13 mouse cellular contexts compared by ENCODE assay signal in the genomic region with DNA sequence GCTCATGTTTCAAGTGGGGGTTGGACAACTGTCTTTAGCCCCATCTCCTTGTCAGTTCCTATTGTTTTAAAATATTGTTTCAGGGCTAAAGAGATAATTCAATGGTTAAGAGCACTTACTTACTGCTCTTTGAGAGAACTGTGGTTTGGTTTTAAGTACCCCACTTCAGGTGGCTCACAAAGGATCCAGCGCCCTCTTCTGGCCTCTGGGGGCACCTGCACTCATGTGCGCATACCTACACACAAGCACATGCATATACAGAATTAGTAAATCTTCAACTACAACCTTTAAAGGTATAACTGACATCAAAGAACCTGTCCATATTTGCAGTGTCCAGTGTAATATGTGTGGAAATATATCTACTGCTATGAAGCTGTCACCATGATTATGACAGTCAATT.
DNase-seq lines count a peak whose midpoint lies in the region; ATAC-seq and TF ChIP-seq lines count a peak whose summit lies in the region.
"Had no signal": no experiment of that assay in that cellular context is flagged by ENCODE, and none has a peak within 500 bp of the region (broad histone marks: within the 10 kb centered on the region; RNA-seq: fewer than 3 reads in every experiment).

No protein-coding gene starts in this region.

- no peaks in the 10 kb centered on the region for H3K9me3 ChIP-seq in liver, embryonic 14.5 days (ENCODE audit: control insufficient read depth, low read length)
- peaks cover 5% of the 10 kb centered on the region; the same call in 1 of the 2 replicates for H3K9me3 ChIP-seq in liver, embryonic 12.5 days (replicated peaks)
- H3K9me3 ChIP-seq: lung, embryonic 15.5 days; neural tube, embryonic 13.5 days had no signal

- peak; percentile 66 for TF ChIP-seq CTCF in heart, adult 2 months (IDR thresholded peaks at IDR 0.05)
- peak; percentile 36 for TF ChIP-seq CTCF in liver, embryonic 14.5 days (IDR thresholded peaks at IDR 0.05; ENCODE audit: low read depth)

- 86% methylated on average over 2 of the region's 2 CpGs for WGBS in heart, adult 2 months
- 78% methylated on average over 2 of the region's 2 CpGs for WGBS in liver, embryonic 14.5 days (ENCODE audit: insufficient replicate concordance)
- 79% methylated on average over 2 of the region's 2 CpGs for WGBS in liver, embryonic 12.5 days (ENCODE audit: insufficient replicate concordance)

- peak overlapping the region; percentile 79 for H3K27ac ChIP-seq in heart, adult 2 months
- H3K27ac ChIP-seq in liver, embryonic 14.5 days: no peak overlapping the region
- no peak overlapping the region for H3K27ac ChIP-seq in liver, embryonic 12.5 days
- H3K27ac ChIP-seq: lung, embryonic 15.5 days; neural tube, embryonic 13.5 days had no signal

- H3K36me3 ChIP-seq in heart, adult 2 months (ENCODE audit: control insufficient read depth, insufficient read depth, low read length): no peaks in the 10 kb centered on the region; the same call in 1 of the 2 replicates
- H3K36me3 ChIP-seq in liver, embryonic 14.5 days (replicated peaks; ENCODE audit: control insufficient read depth, insufficient read depth, low read depth): no peaks in the 10 kb centered on the region
- no peaks in the 10 kb centered on the region for H3K36me3 ChIP-seq in liver, embryonic 12.5 days
- H3K36me3 ChIP-seq: lung, embryonic 15.5 days had no signal

- H3K4me2 ChIP-seq in liver, embryonic 14.5 days (ENCODE audit: low read depth): no peak overlapping the region
- H3K4me2 ChIP-seq in liver, embryonic 12.5 days: no peak overlapping the region
- H3K4me2 ChIP-seq: lung, embryonic 15.5 days; neural tube, embryonic 13.5 days had no signal

- no peak for TF ChIP-seq EP300 in heart, adult 2 months (IDR thresholded peaks at IDR 0.05; ENCODE audit: insufficient read depth, low read depth, low read length)
- no peak for TF ChIP-seq EP300 in liver, embryonic 14.5 days (IDR thresholded peaks at IDR 0.05; ENCODE audit: low read depth)

- ATAC-seq in liver, embryonic 14.5 days (ENCODE audit: insufficient read depth): no peak
- ATAC-seq in liver, embryonic 12.5 days: no peak
- ATAC-seq: CD4-positive, CD25-positive, alpha-beta regulatory T cell, adult 4 months; forebrain, embryonic 16.5 days; inflammation-experienced regulatory T-cells, adult 6 months had no signal

- H3K79me2 ChIP-seq in heart, adult 2 months (replicated peaks; ENCODE audit: control insufficient read depth, insufficient read depth, low read length): no peaks in the 10 kb centered on the region

- DNase-seq in heart, adult 2 months: no peak
- no peak for DNase-seq in heart, postnatal 25 days (ENCODE audit: low spot score)
- DNase-seq in liver, embryonic 14.5 days (ENCODE audit: low read depth in 3 of 3, low spot score in 3 of 3): no peak
- peak; percentile 15 for DNase-seq in ES-CJ7 (ENCODE audit: low read depth, low spot score)
- DNase-seq in induced T-regulatory cell, adult 2 months (ENCODE audit: low read depth): peak; percentile 18
- no peak for DNase-seq in right cerebral cortex, postnatal 36 days (ENCODE audit: low spot score in 2 of 2)
- DNase-seq: spleen, adult 18-20 months had no signal

- no peak overlapping the region for H3K9ac ChIP-seq in heart, adult 2 months (ENCODE audit: low read depth, low read length)
- H3K9ac ChIP-seq in liver, embryonic 14.5 days (replicated peaks): no peak overlapping the region
- H3K9ac ChIP-seq in liver, embryonic 12.5 days: no peak overlapping the region
- H3K9ac ChIP-seq: lung, embryonic 15.5 days; neural tube, embryonic 13.5 days had no signal

- H3K4me3 ChIP-seq in heart, adult 2 months: no peak overlapping the region
- H3K4me3 ChIP-seq in liver, embryonic 14.5 days (ENCODE audit: insufficient read depth in 1 of 2, low read depth in 2 of 2, low read length in 2 of 2): no peak overlapping the region
- no peak overlapping the region for H3K4me3 ChIP-seq in liver, embryonic 12.5 days
- H3K4me3 ChIP-seq: lung, embryonic 15.5 days; neural tube, embryonic 13.5 days had no signal

- intact Hi-C loops in heart, adult 2 months (cut with DNase I): loop anchor here (2.0 kb wide), 1 partner anchor 20 kb away; no protein-coding TSS in a partner anchor
- intact Hi-C loops in heart, postnatal 25 days (cut with DNase I): no loop called here

- peaks cover 23% of the 10 kb centered on the region for H3K4me1 ChIP-seq in heart, adult 2 months (ENCODE audit: control insufficient read depth, insufficient read depth, low read length)
- H3K4me1 ChIP-seq in liver, embryonic 14.5 days (replicated peaks; ENCODE audit: control insufficient read depth in 2 of 2, insufficient read depth in 2 of 2, low read length in 1 of 2): peaks cover 0 to 2% of the 10 kb centered on the region in 2 experiments; a peak in 1 of 4 replicates
- peaks cover 6% of the 10 kb centered on the region; the same call in 1 of the 2 replicates for H3K4me1 ChIP-seq in liver, embryonic 12.5 days

- no peak for TF ChIP-seq POLR2A in heart, adult 2 months (IDR thresholded peaks at IDR 0.05; ENCODE audit: insufficient read depth, low read depth, low read length)

- H3K27me3 ChIP-seq in heart, adult 2 months (ENCODE audit: control insufficient read depth, insufficient read depth, low read length): no peaks in the 10 kb centered on the region
- H3K27me3 ChIP-seq in liver, embryonic 14.5 days (ENCODE audit: control insufficient read depth, insufficient read depth, low read length): no peaks in the 10 kb centered on the region
- H3K27me3 ChIP-seq in liver, embryonic 12.5 days (replicated peaks): no peaks in the 10 kb centered on the region
- H3K27me3 ChIP-seq: lung, embryonic 15.5 days; neural tube, embryonic 13.5 days had no signal

Comparison
In these comparisons a context has a peak if more than half of its experiments do, and no peak if none do; other contexts are left out.
1. DNase-seq: peak in ES-CJ7 (single experiment) and induced T-regulatory cell, adult 2 months (single experiment); none in heart, adult 2 months (0 of 2), heart, postnatal 25 days (single experiment), liver, embryonic 14.5 days (0 of 3) and right cerebral cortex, postnatal 36 days (0 of 2).